Mouse (Mus musculus): ENCODE results near the gene Aspdh. TPM values are rescaled to one million over a fixed set of nuclear protein-coding genes. Genes with fewer than 3 reads are reported as not detected.

The Aspdh gene
- polyA plus RNA-seq, 1 experiment from 2014 or later = 1.5 TPM

DNA sequence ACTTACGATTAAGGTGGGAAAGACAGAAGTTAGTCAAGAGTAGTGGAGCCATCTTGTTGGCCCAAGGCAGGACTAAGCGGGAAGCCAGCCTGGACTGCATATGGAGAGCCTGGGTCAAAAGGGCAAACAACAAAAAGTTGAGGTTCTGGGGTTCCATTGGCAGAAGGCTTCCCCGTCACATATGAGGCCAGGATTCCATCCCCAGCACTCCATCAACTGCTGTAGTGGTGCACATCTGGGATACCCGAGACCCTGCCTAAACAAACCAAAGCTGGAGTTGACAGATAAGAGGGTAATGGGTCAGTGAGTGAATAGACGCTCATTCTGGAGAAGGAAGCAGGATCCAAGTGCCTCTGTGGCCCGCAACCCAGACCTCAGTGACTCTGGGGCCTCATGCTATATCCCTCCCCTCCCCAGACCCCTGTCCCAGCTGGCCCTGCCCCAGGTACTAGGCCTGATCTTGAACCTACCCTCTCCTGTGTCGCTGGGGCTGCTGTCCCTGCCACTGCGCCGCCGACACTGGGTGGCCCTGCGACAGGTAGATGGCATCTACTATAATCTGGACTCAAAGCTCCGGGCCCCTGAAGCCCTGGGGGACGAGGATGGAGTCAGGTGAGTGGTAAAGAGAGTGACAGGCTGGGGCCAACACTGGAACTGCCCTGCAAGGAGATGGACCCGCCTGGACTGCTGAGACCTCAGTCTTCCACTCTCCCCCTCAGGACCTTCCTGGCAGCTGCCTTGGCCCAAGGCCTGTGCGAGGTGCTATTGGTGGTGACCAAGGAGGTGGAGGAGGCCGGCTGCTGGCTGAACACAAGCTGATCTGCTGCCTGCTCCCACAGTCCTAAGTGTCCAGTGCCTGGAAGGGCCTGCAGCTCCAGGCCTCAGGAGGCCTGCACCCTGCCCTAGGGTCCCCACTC, 5.8 kb downstream of the Aspdh start:
- Histone ChIP-seq H3K27me3 (replicated peaks; ENCODE audit: control insufficient read depth, insufficient read depth, low read length) (no peaks in the 10 kb centered on the region), H3K9ac (ENCODE audit: low read depth, low read length) (no peak overlapping the region), H3K36me3 (ENCODE audit: control insufficient read depth, insufficient read depth) (no peaks in the 10 kb centered on the region; the same call in 1 of the 2 replicates), H3K9me3 (ENCODE audit: control insufficient read depth) (no peaks in the 10 kb centered on the region), H3K27ac (ENCODE audit: low read depth, low read length) (no peak overlapping the region), H3K4me3 (ENCODE audit: low read depth, low read length) (no peak overlapping the region), H3K4me1 (replicated peaks; ENCODE audit: control insufficient read depth, insufficient read depth, low read length) (peaks cover 12% of the 10 kb centered on the region; the same call in 1 of the 2 replicates), H3K4me2 (replicated peaks; ENCODE audit: low read depth) (no peak overlapping the region)
- ATAC-seq = no peak
- WGBS = 84% methylated on average over 16 of the region's 16 CpGs
- no peak for TF ChIP-seq CTCF (IDR thresholded peaks at IDR 0.05; ENCODE audit: low read depth)

DNA sequence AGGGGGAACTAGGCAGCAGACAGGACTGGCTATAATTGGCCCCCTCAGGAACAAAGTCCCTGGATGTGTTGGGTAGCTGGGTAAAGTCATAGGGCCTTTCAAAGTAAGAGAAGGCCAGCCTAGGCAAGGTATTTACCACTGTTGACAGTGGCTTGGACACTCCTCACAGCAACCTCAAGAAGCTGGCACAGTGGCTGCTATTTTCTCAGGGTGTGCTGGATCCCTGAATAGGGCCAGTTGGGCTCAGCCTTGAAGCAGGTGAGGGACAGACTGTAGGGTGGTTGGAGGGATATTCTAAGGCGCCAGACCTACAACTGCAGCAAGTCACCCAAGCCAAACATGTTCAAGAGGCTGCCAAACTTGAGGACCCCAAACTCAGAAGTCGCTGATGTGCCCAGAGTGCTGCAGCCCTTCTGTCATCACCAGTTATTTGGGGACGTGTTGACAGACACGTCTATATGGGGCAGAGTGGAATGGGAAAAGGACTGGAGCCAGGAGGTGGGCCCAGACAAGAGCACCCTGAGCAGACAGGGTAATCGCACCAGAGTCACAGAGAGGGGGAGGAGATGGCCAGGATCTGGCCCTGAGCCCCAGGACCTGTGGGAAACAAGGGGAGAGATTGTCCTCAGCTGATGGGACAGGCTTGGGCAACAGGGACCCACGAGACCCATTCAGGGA, 6.8 kb downstream of the Aspdh start:
- TF ChIP-seq CTCF (IDR thresholded peaks at IDR 0.05; ENCODE audit: low read depth) = no peak
- no peak overlapping the region for H3K4me3 ChIP-seq (ENCODE audit: low read depth, low read length)
- H3K4me2 ChIP-seq (replicated peaks; ENCODE audit: low read depth) = no peak overlapping the region
- 49% methylated on average over 6 of the region's 6 CpGs for WGBS
- no peak for ATAC-seq
- no peaks in the 10 kb centered on the region; the same call in 1 of the 2 replicates for H3K36me3 ChIP-seq (ENCODE audit: control insufficient read depth, insufficient read depth)
- H3K9ac ChIP-seq (ENCODE audit: low read depth, low read length) = no peak overlapping the region
- peaks cover 2% of the 10 kb centered on the region; the same call in 1 of the 2 replicates for H3K27me3 ChIP-seq (replicated peaks; ENCODE audit: control insufficient read depth, insufficient read depth, low read length)
- peaks cover 12% of the 10 kb centered on the region; the same call in 1 of the 2 replicates for H3K4me1 ChIP-seq (replicated peaks; ENCODE audit: control insufficient read depth, insufficient read depth, low read length)
- no peak overlapping the region for H3K27ac ChIP-seq (ENCODE audit: low read depth, low read length)
- H3K9me3 ChIP-seq (ENCODE audit: control insufficient read depth) = no peaks in the 10 kb centered on the region

DNA sequence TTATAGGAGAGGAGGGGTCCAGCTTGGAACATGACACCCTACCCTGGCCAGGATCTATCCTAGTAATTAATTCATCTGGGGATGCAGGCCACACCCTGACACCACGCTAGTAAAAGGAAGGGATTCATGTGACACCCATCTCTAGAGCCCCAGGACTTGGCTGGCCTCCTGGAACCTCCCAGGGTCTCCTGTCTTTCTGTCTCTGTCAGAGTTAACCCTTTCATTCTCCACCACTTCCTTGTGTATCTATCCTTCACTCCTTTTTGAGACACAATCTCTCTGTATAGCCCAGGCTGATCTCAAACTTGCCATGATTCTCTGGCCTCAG, 7.3 kb downstream of the Aspdh start:
- WGBS = 0% methylated on average over 1 of the region's 1 CpGs

DNA sequence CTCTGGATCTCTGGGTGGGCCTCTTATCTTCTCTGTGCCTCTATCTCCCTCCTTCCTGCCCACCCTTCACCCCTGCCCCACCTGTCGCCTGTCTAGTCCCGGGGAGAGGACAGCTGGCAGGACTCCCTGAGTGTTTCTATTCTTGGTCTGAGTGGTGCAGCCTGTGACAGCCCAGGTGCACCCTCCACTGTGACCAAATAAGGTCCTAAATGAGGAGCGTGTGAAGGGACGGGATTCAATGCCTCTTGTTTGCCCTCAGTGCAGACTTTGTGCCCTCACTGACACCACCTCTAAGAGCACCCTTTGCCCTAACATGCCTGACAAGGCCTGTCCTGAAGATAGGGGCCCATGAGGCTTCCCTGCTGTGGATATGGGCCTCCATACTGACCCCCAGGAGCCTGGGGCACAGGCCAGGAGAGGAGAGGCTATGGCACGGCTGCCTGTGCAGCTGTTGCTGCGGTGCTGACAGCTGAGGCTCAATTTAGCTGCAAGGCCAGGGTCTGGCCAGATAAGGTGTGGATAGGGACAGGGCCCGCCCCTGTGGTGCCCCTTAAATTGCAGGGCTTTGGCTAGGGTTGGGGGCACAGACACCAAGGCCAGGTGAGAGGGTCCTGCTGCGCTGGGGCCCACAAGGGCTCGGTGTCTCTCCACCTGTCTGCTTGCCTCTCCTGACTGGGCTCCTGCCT, 7.9 kb downstream of the Aspdh start:
- WGBS = 28% methylated on average over 9 of the region's 9 CpGs
- H3K27ac ChIP-seq (ENCODE audit: low read depth, low read length) = no peak overlapping the region
- H3K4me3 ChIP-seq (ENCODE audit: low read depth, low read length) = no peak overlapping the region
- no peak overlapping the region; the same call in 1 of the 2 replicates for H3K4me2 ChIP-seq (replicated peaks; ENCODE audit: low read depth)
- no peak overlapping the region for H3K9ac ChIP-seq (ENCODE audit: low read depth, low read length)
- no peaks in the 10 kb centered on the region for H3K9me3 ChIP-seq (ENCODE audit: control insufficient read depth)
- peaks cover 7% of the 10 kb centered on the region; the same call in 1 of the 2 replicates for H3K27me3 ChIP-seq (replicated peaks; ENCODE audit: control insufficient read depth, insufficient read depth, low read length)
- H3K4me1 ChIP-seq (replicated peaks; ENCODE audit: control insufficient read depth, insufficient read depth, low read length) = peaks cover 12% of the 10 kb centered on the region; the same call in 1 of the 2 replicates
- H3K36me3 ChIP-seq (ENCODE audit: control insufficient read depth, insufficient read depth) = no peaks in the 10 kb centered on the region; the same call in 1 of the 2 replicates
- TF ChIP-seq CTCF (IDR thresholded peaks at IDR 0.05; ENCODE audit: low read depth) = no peak
- peak; percentile 46 for ATAC-seq

More for the DNA sequence above, 7.3 kb downstream of the Aspdh start:
- peaks cover 12% of the 10 kb centered on the region; the same call in 1 of the 2 replicates for H3K4me1 ChIP-seq (replicated peaks; ENCODE audit: control insufficient read depth, insufficient read depth, low read length)
- H3K27me3 ChIP-seq (replicated peaks; ENCODE audit: control insufficient read depth, insufficient read depth, low read length) = peaks cover 7% of the 10 kb centered on the region; the same call in 1 of the 2 replicates
- H3K27ac ChIP-seq (ENCODE audit: low read depth, low read length) = no peak overlapping the region
- ATAC-seq = no peak
- H3K4me2 ChIP-seq (replicated peaks; ENCODE audit: low read depth) = no peak overlapping the region
- no peak overlapping the region for H3K4me3 ChIP-seq (ENCODE audit: low read depth, low read length)
- H3K36me3 ChIP-seq (ENCODE audit: control insufficient read depth, insufficient read depth) = no peaks in the 10 kb centered on the region; the same call in 1 of the 2 replicates
- no peak overlapping the region for H3K9ac ChIP-seq (ENCODE audit: low read depth, low read length)
- no peaks in the 10 kb centered on the region for H3K9me3 ChIP-seq (ENCODE audit: control insufficient read depth)
- no peak for TF ChIP-seq CTCF (IDR thresholded peaks at IDR 0.05; ENCODE audit: low read depth)

DNA sequence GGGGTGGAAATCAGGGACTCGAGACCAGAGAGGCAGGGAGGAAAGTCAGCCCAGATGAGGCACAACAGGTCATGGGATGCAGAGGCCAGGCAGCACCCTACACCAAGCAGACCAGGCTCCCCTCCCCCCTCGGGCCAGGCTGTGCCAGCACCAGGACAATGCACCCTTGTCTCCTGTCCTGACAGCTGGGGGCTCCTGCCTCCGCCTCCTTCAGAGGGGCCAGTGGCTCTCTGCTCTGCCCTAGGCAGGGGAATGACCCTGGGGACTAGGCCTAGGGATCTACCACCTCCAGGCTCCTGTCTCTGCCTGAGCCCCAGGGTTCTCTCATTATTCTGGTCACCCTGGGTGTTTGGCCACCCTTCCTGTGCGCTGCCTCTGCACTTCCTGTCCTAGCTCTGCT, 9.2 kb downstream of the Aspdh start:
- TF ChIP-seq CTCF (IDR thresholded peaks at IDR 0.05; ENCODE audit: low read depth) = no peak
- no peak overlapping the region for H3K4me2 ChIP-seq (replicated peaks; ENCODE audit: low read depth)
- H3K9me3 ChIP-seq (ENCODE audit: control insufficient read depth) = no peaks in the 10 kb centered on the region
- no peak overlapping the region for H3K4me3 ChIP-seq (ENCODE audit: low read depth, low read length)
- no peaks in the 10 kb centered on the region; the same call in 1 of the 2 replicates for H3K36me3 ChIP-seq (ENCODE audit: control insufficient read depth, insufficient read depth)
- peaks cover 7% of the 10 kb centered on the region; the same call in 1 of the 2 replicates for H3K27me3 ChIP-seq (replicated peaks; ENCODE audit: control insufficient read depth, insufficient read depth, low read length)
- H3K9ac ChIP-seq (ENCODE audit: low read depth, low read length) = no peak overlapping the region
- H3K4me1 ChIP-seq (replicated peaks; ENCODE audit: control insufficient read depth, insufficient read depth, low read length) = peaks cover 4% of the 10 kb centered on the region; the same call in 1 of the 2 replicates
- ATAC-seq = 0 out of 2 replicates have a peak, but pooled peaks have one; percentile 12
- no peak overlapping the region for H3K27ac ChIP-seq (ENCODE audit: low read depth, low read length)
- 35% methylated on average over 4 of the region's 4 CpGs for WGBS
